Mouse (Mus musculus) embryonic facial prominence, embryonic 11.5 days (tissue): ENCODE data around the gene 1700061G19Rik. TPM values are rescaled to one million over a fixed set of nuclear protein-coding genes. Genes with fewer than 3 reads are reported as not detected.

ENCODE experiments used
- polyA plus RNA-seq: library from polyadenylated mRNA; unstranded; fragments of >200 nt; fragmentation: Nextera tagmentation; extraction: Ambion mirVana; gene quantifications from 2 replicates; pipeline ENCODE4 v1.2.1, GENCODE M21; 2014

The 1700061G19Rik gene
- polyA plus RNA-seq, 1 experiment from 2014 or later = 0.22 TPM

Other genes starting within 250 kb of the 1700061G19Rik start
- 48.3 and 49.5 TPM in 2 replicates for gene Lonp1, start 248.6 kb upstream of the 1700061G19Rik start, polyA plus RNA-seq
- 0.70 and 0.71 TPM in 2 replicates for gene Catsperd, start 247.3 kb upstream of the 1700061G19Rik start, polyA plus RNA-seq
- gene Ranbp3, start 202.2 kb upstream of the 1700061G19Rik start, polyA plus RNA-seq = 105 and 115 TPM in 2 replicates
- gene Ndufa11, start 157.7 kb upstream of the 1700061G19Rik start, polyA plus RNA-seq = 352 and 362 TPM in 2 replicates
- 14.7 and 15.5 TPM in 2 replicates for gene Vmac, start 157.5 kb upstream of the 1700061G19Rik start, polyA plus RNA-seq
- gene Nrtn, start 117.9 kb upstream of the 1700061G19Rik start, polyA plus RNA-seq = 6.7 and 7.8 TPM in 2 replicates
- gene Dus3l, start 110.7 kb upstream of the 1700061G19Rik start, polyA plus RNA-seq = 30.1 and 32.3 TPM in 2 replicates
- 0.66 and 0.72 TPM in 2 replicates for gene Prr22, start 105.2 kb upstream of the 1700061G19Rik start, polyA plus RNA-seq
- 2.3 and 2.4 TPM in 2 replicates for gene Rfx2, start 44.5 kb upstream of the 1700061G19Rik start, polyA plus RNA-seq
- not detected in 2 replicates for gene Acsbg2, start 1.0 kb upstream of the 1700061G19Rik start, polyA plus RNA-seq
- gene Mllt1, start 59.9 kb downstream of the 1700061G19Rik start, polyA plus RNA-seq = 26.8 and 27.2 TPM in 2 replicates
- gene Acer1, start 106.6 kb downstream of the 1700061G19Rik start, polyA plus RNA-seq = not detected in 2 replicates
- 148 and 159 TPM in 2 replicates for gene Clpp, start 114.8 kb downstream of the 1700061G19Rik start, polyA plus RNA-seq
- 39.5 and 40.2 TPM in 2 replicates for gene Alkbh7, start 121.9 kb downstream of the 1700061G19Rik start, polyA plus RNA-seq
- gene Pspn, start 124.5 kb downstream of the 1700061G19Rik start, polyA plus RNA-seq = not detected in 2 replicates
- 70.1 and 71.1 TPM in 2 replicates for gene Gtf2f1, start 135.8 kb downstream of the 1700061G19Rik start, polyA plus RNA-seq
- 0.18 TPM in 1 of 2 replicates, not detected in the other for gene Gm17949, start 136.0 kb downstream of the 1700061G19Rik start, polyA plus RNA-seq
- 38.7 and 40.0 TPM in 2 replicates for gene Khsrp, start 156.0 kb downstream of the 1700061G19Rik start, polyA plus RNA-seq
- not detected in 2 replicates for gene Slc25a41, start 166.2 kb downstream of the 1700061G19Rik start, polyA plus RNA-seq
- 5.1 and 5.3 TPM in 2 replicates for gene Crb3, start 183.6 kb downstream of the 1700061G19Rik start, polyA plus RNA-seq
- gene Slc25a23, start 184.4 kb downstream of the 1700061G19Rik start, polyA plus RNA-seq = 7.1 and 7.3 TPM in 2 replicates
- gene Dennd1c, start 203.0 kb downstream of the 1700061G19Rik start, polyA plus RNA-seq = 1.5 and 1.6 TPM in 2 replicates
- 39.9 and 51.6 TPM in 2 replicates for gene Tubb4a, start 212.3 kb downstream of the 1700061G19Rik start, polyA plus RNA-seq
- 5.2 and 5.6 TPM in 2 replicates for gene Tnfsf9, start 229.8 kb downstream of the 1700061G19Rik start, polyA plus RNA-seq